Mouse (Mus musculus): ENCODE data around the gene Ykt6.
A peak's percentile ranks its signal among the peaks of the same experiment; 100 is the strongest.
"Not testable (repeated sequence)": the region's sequence is repeated elsewhere in the genome, so short reads cannot be mapped to it uniquely, and the experiment has no call there.

Ykt6 gene

DNA sequence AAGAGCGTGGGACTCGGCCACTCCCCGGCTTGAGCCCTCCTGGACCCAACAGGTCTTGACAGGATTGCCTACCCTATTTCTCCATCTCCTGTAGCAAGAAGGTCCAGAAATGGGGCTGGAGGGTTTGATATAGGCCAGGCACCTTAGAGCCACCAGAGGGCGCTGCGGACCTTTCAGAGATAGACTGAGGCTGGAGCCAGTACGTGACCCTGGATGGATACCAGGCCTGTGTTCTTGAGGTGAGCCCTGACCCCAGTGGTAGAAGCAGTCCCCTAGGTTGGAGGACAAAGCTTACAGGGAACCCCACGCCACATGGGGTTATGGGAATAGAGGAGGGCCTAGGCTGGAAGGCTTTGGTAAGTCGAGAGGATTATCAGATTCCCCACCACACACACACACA, 40.5 kb downstream of the Ykt6 start:
- DNase-seq, result peak; percentile 68

DNA sequence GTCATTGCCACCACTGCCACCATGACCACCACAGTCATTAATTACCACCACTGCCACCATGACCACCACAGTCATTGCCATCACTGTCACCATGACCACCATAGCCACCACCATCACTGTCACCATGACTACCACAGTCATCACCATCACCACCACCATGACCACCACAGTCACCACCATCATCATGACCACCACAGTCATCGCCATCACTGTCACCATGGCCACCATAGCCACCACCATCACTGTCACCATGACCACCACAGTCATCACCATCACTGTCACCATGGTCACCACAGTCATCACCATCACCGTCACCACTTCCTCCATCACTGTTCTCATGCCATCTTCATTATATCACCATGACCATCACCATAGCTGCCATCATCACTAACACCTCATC, 43.0 kb downstream of the Ykt6 start:
- no peak for DNase-seq

DNA sequence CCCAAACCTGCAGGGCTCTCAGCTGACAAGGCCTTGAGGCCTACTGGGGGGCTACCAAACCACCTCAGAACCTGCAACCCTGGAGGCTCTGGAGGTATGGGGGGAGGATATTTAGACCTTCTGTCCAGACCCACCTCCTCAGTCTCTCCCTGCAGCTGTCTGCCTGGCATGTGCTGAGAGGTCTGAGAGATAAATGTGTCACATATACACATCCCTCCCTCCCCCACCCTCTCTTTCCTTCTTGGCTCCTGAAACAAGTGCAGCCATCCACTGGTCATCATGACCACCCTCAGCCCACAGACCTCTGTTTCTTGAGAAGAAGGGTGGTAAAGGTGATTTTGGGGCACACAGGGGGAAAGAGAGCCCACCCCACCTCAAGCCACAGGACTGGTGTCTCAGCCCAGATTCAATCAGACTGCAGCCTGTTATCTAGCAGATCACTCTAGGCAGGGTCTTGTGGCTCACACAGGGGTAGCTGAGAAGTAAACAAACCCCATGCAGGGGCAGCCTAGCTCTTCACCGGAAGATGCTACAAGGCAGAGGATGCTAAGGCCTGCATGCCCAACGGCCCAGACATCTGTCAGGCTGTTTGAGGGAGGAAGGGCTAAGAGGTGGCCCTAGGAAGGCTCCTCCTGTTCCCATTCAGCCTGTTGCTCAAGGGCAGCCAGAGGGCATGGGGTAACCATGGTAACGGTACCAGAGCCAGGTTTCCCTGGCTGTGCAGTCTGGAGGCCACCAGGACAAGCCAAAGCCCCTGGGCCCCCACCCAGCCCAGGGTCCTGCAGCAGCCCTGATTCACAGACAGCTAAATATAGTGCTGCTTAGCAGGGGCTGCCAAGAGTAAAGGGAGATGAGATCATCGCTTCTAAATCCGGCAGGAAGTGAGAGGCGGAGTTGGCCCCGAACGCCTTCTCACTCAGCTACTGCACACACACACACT, 44.6 kb downstream of the Ykt6 start:
- peak; percentile 83 for DNase-seq

DNA sequence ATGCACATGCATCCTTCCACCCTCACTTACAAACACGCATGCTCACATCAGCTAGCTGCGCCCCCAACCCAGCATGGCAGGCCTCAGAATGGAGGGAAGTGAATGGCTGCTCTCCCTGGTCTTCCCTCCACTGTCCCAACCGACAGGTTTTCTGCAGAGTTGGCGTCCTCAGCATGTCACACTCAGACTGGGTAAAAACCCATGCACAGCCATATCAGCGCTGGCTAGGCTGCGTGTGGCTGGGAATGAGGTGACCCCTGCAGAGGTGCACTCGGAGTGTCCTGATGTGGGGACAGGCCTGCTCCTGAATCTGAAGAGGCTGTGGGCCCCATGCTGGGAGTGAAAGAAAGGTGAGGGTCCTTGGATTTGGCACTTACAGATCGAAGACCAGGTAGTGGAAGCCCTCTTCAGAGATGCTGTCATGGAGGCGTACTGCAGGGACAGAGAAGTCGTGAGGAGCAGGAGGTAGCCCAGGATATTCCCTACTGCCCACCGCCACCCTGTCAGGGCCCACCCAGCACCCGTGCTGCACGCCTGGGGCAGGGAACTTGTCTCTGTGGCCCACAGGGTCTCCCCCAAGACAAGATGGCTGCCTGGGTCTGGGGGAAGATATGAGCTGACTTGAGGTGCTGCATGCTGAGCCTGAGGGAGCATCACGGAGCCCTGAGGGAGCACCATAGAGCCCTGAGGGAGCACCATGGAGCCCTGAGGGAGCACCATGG, 45.6 kb downstream of the Ykt6 start:
- no peak for DNase-seq

DNA sequence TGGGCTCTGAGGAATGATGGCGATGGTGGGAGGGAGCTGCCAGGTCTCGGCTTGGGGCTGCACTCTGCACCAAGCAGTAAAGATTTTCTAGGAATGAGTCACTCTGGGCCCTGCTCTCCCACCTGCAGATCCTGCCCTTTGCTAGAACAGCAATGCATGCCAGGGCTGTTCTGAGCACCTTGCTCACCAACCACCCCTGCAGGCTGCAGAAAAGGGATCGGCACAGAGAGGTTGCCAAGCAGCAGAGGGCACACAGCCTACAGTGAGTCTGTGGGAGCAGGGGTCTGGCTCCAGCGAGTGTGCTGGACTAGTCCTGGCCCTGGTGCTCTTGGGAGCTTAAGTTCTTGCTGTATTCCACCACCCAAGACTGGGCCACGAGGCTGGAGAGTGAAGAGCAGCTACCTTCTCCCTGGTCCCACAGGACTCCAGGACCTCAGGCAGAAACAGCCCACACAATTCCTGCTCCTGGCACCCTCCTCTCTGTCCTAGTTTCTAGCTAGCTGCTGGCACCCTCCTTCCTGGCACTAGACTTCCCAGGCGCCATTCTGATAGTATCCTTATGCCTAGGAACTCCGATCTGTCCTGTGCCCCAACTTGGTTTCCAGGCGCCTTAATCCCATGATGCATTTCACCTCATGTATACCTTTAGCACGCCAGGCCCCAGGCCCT, 46.6 kb downstream of the Ykt6 start:
- DNase-seq, result no peak

DNA sequence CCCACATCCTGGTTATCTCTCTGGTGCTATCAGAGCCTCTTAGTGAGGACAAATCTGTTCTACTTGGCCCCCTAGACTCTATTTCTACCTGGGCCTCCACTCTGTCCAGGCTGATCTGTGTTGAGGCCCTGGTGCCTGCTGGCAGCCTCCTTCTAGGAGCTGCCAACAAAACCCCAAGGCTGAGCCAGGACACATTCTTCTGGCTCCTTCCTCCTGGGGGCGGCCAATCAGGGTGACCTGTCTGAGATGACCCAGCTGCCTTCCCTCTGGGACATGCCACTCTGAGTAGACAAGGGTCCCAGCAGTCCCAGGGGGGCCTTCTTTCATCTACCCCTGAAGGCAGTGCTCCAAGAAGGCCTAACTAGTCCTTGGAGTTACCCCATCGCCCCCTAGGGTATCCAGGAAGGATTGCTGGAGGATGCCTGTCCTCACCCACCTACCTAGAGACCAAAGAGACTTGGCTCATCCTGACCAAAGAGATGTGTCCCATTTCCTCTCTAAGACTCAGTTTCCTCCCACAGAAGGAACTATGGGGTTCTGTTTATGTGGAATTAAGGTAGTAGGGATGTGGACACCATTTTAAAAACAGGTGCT, 47.6 kb downstream of the Ykt6 start:
- no peak for DNase-seq

DNA sequence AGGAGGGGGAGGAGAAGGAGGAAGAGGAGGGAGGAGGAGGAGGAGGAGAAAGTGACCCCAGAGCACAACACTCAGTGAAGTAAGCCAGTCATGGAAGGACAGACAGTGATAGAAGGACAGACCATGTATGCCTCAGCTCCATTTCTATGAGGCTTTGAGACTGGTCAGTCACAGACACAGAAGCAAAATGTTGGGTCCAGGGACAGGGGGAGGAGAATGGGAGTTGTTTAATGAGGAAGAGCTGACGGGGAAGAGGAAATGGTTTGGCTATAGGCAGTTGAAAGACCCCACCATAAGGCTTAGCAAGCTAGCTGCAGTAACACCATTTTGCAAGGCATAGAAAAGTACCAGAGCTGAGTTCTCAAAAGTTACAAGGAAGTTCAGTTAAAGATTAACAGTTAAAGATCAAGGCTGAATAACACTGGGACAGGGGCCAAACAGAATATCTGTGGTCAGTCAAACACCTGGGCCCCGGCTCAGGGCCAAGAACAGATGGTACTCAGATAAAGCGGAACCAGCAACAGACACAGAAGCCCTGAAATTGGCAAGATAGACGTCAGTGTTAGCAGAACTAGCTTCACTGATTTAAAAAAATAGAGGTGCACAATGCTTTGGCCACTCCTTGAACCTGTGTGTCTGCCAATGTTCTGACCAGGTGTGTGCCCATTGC, 50.0 kb downstream of the Ykt6 start:
- DNase-seq, result not testable (repeated sequence)

DNA sequence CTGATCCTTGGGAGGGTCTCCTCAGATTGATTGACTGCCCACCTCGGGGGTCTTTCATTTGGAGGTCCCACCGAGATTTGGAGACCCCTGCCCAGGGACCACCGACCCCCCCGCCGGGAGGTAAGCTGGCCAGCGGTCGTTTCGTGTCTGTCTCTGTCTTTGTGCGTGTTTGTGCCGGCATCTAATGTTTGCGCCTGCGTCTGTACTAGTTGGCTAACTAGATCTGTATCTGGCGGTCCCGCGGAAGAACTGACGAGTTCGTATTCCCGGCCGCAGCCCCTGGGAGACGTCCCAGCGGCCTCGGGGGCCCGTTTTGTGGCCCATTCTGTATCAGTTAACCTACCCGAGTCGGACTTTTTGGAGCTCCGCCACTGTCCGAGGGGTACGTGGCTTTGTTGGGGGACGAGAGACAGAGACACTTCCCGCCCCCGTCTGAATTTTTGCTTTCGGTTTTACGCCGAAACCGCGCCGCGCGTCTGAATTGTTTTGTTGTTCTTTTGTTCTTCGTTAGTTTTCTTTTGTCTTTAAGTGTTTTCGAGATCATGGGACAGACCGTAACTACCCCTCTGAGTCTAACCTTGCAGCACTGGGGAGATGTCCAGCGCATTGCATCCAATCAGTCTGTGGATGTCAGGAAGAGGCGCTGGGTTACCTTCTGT, 51.0 kb downstream of the Ykt6 start:
- not testable (repeated sequence) for DNase-seq

DNA sequence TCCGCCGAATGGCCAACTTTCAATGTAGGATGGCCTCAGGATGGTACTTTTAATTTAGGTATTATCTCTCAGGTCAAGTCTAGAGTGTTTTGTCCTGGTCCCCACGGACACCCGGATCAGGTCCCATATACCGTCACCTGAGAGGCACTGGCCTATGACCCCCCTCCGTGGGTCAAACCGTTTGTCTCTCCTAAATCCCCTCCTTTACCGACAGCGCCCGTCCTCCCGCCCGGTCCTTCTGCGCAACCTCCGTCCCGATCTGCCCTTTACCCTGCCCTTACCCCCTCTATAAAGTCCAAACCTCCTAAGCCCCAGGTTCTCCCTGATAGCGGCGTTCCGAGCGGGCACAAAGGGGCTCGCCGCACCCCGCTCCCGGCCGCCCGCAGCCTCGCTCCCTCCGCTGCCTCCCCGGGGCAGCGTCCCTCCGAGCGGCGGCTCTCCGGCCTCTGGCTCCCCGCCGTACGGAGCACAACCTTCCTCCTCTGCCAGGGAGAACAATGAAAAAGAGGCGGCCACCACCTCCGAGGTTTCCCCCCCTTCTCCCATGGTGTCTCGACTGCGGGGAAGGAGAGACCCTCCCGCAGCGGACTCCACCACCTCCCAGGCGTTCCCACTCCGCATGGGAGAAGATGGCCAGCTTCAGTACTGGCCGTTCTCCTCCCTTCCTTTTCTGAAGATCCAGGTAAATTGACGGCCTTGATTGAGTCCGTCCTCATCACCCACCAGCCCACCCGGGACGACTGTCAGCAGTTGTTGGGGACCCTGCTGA, 51.7 kb downstream of the Ykt6 start:
- DNase-seq, result not testable (repeated sequence)

DNA sequence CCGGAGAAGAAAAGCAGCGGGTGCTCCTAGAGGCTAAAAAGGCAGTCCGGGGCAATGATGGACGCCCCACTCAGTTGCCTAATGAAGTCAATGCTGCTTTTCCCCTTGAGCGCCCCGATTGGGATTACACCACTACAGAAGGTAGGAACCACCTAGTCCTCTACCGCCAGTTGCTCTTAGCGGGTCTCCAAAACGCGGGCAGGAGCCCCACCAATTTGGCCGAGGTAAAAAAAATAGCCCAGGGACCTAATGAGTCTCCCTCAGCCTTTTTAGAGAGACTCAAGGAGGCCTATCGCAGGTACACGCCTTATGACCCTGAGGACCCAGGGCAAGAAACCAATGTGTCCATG, 52.3 kb downstream of the Ykt6 start:
- not testable (repeated sequence) for DNase-seq

DNA sequence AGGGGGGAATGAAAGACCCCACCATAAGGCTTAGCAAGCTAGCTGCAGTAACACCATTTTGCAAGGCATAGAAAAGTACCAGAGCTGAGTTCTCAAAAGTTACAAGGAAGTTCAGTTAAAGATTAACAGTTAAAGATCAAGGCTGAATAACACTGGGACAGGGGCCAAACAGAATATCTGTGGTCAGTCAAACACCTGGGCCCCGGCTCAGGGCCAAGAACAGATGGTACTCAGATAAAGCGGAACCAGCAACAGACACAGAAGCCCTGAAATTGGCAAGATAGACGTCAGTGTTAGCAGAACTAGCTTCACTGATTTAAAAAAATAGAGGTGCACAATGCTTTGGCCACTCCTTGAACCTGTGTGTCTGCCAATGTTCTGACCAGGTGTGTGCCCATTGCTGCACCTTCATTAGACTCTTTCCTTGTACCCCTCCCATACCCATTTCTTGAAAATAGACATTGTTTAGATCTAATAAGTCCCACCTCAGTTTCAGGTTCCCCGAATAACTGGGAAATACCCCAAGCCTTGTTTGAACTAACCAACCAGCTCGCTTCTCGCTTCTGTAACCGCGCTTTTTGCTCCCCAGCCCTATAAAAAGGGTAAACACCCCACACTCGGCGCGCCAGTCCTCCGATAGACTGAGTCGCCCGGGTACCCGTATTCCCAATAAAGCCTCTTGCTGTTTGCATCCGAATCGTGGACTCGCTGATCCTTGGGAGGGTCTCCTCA, 55.4 kb downstream of the Ykt6 start:
- DNase-seq, result not testable (repeated sequence)

DNA sequence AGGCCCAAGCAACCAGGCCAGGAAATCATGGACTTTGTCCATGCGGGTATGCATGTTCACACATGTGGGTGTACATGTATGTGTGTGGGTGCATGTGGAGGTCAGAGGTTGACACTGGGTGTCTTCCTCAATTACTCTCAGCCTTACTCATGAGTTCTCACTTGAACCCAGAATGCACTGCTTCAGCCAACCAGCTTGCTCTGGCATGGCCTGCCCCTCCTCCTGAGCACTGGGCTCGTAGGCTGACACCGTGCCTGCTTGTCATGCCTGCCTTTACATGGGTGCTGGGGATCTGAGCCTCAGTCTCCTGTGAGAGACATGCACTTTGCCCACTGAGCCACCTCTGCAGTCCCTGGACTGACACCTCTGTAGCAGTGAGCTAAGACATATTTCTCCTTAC, 56.4 kb downstream of the Ykt6 start:
- no peak for DNase-seq

DNA sequence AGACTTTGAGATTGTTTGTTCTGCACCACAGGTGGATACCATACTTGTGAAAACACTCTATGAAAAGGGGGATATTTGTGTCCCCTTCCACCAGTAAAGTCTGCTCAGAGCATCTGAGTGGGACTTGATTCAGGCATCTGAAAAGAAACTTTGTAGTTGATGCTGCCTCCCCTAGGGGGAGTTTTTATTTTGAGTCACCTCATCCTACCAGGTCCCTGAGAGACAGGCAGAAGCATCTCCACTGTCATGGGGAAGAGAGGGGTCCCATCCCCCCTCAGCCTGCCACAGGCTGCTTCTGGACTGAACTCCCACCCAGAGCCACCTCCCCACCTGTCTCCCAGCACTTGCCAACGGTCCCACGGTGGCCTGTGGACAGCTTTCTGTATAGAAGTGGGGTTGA, 57.9 kb downstream of the Ykt6 start:
- no peak for DNase-seq

DNA sequence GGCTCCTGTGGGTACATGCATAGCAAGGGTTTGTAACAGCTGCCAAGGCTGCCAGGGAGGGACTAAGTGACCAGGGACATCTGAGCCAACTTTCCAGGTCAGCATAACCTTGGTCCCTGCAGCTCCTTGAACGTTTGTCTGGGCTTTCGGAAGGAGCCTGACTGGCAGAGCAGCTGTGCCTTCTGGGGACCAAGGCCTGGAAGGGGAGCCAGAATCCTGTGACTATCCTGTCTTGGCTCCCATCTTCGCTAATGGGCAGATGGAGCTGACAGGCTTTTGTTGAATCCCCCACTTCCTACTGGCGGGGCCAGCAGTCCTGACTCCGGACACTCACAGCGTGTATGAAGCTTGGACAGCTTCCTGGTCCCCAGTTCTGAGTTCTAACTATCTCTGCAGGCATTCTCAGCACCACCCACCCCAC, 59.5 kb downstream of the Ykt6 start:
- DNase-seq, result no peak

DNA sequence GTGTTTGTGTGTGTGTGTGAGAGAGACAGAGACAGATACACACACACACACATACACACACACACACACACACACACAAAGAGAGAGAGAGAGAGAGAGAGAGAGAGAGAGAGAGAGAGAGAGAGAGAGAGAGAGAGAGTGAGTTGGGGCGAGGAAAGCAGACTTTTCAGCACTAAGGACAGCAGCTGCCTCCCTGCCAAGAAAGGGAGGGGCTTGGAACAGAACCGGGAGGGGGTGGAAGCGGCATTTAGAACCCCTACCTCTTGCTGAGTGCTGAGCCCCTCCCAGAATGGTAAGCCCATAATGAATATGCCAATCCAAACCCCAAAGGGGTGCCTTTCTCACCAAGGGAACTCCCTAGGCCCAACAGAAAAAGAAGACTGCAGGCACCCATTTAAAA, 60.9 kb downstream of the Ykt6 start:
- DNase-seq, result no peak

DNA sequence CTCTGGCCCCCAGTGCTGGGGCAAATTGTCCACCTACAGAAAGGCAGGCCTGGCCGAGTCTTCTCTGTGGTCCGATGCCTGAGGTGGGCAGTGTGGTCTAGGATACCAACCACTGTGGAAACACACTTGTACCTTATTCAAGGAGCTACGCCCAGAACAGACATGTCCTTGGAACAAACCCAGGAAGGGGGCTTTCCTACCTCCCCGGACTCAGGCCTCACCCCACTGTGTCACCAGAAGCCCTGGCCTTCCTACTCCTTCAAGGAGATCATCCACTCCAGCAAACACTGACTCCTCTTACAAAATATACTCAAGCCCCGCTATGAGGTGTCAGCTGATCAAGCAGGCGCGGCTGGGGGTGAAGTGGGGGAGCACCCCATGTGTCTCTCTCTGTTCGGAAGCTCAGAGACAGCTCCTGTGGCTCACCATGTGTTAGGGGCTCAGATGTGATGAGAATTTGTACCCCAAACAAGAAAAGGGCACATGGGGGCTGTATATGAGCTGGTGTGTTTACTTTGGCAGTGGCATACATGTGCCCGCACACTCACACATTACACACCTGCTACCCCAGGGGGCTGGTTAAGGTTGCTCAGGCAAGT, 61.4 kb downstream of the Ykt6 start:
- no peak for DNase-seq
